Mouse (Mus musculus) testis, postnatal 10 days (tissue): ENCODE data around the gene Fam102b.

Experiments used
- DNase-seq: peaks from one replicate; pipeline ENCODE4 v3.0.0; 2021; ENCODE audit warnings: low spot score

The Fam102b gene

DNA sequence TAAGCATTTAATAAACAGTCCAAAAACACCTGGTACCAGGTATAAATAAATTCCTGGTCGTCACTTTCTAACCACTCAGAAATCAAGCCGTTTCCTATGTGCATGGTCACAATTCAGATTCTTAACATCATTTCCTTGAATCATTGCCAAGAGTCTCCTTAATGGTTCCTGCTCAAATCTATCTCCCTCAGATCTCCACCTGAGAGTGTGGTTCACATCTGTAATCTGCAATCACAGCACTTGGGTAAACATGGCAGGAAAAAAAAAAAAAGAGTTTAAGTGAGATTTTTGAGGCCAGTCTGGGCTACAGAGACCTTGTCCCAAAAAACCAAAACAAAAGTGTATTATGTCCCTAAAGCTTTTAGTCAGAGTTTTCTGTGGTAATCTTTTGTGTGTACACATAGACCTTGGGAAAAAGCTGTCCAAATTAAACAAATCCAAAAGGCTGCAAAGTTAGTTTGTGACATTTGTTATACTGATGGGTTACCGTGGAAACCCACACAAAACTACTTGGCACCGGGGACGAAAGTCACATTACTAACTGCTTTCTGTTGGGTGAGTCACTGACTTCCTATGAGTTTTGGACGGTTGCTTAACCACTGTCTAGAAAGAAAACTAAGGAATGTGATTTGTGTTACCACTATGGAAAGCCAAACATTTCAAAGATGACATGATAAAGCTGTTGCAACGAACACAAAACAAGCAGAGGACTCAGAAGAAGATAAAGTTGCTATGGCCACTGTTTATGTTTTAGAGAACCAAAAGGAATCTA is 16.7 kb downstream of the Fam102b start:
- no peak for DNase-seq

DNA sequence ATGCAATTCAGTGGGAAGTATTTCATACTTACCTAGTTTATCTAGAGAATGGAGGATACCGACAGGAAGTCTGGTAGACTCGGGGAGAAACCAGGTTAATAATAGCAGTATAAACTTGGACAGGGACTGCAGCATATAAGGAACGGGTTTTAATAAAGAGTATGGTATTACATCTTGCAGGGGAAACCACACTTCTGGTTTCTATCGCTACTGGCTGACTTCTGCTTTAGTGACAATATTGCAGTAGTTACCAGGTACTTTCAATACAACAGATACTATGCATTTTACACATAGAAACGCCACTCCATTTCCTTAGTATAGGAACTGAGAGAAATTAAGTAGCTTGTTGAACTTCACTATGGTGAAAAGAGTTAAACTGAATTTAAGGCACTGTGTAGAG is 19.2 kb downstream of the Fam102b start:
- DNase-seq = no peak

DNA sequence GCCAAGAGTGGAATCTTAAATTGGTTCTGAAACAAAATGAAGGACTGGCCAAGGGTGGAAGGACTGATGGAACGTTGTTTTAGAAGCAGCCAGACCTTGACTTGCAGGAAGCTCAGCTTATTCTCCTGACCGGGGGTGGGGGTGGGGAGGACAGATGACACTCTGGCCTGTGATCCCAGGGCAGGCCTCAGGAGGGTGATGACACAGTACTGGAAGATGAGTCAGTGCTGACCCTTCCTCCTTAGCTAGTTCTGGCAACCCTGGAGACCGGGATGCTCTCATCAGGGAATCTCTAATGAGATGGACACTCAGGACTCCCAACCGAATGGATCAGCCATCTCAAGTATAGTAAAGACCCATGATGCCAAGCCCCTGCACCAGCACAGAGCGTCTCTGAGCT is 21.6 kb downstream of the Fam102b start:
- no peak for DNase-seq

DNA sequence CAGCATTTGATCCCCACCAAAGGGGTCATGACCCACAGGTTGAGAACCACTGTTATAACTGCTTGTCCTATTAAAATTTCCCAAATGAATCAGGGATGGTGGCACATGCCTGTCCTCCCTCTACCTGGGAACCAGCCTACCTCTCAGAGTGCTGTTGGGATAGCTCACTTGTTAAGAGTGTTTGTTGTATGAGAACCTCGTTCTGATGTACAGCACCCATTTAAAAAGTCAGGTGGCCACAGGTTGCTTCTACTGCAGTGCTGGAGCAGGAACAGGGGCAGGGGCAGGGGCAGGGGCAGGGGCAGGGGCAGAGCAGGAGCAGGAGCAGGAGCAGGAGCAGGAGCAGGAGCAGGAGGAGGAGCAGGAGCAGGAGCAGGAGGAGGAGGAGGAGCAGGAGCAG is 28.2 kb downstream of the Fam102b start:
- DNase-seq = no peak

DNA sequence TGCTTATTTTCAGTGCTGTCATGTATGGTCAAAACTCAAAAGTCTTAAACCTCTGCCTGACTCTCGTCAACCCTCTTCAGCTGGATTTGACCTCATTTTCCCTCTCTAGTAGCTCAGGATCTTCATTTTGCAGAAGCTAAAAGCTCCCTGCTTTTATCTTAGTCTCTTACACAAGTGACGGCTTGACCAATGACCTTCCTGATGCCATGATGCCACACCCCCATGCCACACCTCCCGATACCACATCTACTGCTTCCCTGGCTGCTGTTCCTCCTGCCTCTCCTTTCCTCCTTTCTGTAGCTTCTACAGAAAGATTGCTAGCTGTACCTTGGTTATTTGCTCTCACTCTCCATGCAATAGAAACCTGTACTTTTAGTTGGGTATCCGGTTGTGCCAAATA is 29.6 kb downstream of the Fam102b start:
- DNase-seq = no peak

DNA sequence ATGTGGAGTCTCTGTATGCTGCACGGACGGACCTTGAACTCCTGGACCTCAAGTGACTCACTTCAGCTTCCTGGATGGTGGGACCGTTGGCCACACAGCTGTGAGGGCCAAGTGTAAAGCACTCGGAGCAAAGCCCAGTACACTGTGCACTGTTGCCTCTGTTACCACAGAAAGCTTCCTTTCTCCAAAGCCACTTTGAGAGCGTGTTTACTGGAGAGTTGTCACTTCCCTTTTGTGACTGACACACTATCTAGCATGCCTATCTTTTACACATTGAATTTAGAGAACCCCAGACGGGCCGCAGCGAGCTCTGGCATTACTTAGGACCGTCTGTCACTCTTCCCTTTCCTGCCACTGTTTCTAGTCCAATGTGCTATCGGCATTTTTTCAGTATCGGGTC is 30.1 kb downstream of the Fam102b start:
- DNase-seq = no peak

DNA sequence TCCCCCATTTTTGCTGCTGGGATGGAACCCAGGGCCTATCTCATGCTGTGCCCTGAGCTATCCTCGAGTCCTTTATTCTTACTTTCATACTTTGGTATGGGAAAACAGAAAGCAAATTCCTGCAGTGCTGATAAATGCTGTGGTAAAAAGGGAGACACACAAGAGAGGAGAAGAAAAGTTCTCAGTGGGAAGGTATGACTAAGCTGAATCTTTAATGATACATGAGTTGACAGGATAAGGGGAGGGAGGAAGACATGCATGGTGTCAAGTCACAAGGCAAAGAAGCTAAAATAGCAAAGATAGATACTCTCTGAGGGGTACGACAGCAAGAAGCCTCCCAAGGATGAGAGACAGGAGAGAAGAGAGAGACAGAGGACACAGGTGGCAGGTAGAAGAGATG is 32.0 kb downstream of the Fam102b start:
- DNase-seq = no peak

DNA sequence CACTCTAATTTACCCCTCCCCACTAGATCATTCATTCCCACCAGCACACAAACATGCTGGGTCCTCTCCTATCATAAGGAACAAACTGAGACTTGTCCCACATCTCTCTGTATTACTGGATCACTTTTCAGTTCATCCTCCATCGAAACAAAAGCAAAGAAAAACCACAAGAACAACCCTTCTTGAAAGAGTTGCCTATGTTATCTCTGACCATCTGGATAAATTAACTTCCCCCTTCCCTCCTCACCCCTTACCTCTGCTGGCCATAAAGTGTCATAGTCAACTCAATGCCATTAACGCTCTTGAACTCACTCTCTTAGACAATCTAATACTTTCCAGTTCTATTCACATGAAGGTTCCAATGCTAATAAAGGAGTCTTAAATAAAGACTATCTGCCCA is 32.9 kb downstream of the Fam102b start:
- DNase-seq = no peak

DNA sequence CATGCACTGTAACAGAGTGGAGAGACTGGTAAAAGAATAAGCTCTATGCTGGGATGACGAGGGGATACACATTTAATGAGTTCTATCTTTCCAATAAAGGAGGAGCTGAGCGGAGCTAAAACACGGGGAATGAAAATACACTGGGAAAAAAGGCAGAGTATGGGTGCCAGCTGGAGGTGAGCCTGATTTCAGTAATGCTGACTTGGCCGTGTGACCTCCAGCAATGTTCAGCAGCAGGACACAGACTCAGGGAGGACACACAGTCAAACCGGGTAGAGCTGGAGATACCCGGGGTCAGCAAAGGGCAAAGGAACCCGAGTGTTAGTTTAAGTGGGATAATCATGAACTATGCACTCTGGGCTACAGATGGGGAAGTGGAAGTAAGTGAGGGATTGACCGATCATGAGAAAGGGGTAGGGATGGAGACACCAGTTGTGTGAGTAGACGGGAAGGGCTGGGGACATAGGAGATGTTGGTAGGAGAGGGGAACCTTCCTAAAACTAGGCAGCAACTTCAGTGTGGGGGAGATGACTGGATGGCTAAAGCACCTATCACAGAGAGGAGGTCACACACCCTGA is 37.3 kb downstream of the Fam102b start:
- DNase-seq = no peak

DNA sequence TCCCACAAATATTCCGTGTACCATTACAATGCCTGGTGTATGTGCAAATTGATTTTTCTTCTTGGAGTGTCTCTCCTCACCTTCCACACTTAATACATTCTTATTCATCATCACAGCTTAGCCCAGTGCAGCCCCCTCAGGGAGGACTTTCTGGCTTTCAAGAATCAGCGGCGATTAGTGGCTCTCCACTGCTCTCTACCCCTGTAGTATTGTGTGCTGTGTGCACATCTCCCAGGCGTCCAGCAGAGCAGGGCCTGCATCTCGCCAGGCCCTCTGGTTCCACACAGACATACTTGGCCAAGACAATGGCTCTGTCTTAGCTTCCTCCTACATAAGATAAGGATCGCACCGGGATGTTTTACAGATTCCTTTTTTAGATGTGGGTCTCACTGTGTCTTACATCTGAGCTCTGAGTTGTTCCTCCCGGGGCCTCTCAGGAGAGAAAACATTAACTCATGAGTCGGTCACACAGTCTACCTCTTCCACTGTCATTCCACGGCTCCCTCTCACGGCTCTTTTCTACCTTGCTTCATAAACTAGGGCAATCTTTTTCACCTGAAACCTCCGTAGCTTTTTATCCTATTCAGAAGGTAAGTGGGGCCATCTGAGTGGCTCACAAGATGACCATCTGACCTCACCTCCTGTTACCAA is 40.3 kb downstream of the Fam102b start:
- DNase-seq = no peak

DNA sequence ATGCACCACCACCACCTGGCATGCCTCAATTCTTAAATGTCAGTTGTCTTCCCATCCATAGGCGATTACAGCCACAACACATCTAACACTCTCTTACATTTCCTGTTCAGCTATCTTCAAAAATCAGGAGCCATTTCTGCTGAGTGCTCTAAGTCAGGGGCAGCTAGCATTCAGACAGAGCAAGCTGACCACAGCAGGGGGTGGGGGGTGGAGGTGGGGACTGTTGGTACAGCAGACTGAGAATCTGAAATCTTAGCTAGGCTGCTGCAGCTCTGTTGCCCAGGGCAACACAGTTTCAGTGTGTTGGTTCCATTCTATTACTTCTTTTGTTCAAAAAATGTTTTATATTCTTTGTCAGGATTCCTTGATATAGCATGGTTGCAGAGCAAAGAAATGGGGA is 40.9 kb downstream of the Fam102b start:
- no peak for DNase-seq

DNA sequence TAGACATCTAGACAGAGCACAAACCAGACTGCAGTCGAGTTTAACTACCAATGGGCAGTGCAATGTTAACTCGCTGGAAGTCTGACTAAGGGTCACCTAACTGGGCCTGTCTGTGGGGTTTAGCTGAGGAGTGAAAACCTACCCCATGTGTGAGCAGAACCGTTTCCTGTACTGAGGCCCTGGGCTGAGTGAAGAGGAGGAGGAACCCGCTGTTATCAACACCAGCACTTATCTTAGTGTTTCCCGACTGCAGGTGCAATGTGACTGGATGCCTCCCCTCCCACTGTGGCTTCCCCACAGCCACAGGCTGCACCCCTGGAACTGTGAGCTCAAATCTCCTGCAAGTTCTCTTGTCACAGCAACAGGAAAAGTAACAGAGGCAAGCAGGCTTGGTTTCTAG is 43.4 kb downstream of the Fam102b start:
- no peak for DNase-seq

DNA sequence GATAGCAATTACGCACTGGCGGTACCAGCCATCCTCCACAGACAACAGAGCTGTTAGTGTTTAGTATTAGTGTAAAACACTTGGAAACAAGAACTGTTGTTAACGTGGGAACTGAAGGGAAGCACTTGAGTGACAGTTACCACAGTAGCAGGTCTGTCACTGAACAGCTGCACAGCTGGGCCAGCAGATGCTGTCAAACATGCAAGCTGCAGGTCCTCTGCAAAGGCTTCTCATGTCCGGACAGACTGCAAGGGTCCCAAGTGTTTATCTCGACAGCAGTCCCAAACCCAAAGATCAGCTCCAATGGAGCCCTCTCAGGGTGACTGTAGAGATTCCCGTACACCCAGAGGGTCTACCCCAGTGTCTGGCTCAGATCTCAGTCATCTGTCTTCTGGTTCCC is 45.5 kb downstream of the Fam102b start:
- DNase-seq = no peak

DNA sequence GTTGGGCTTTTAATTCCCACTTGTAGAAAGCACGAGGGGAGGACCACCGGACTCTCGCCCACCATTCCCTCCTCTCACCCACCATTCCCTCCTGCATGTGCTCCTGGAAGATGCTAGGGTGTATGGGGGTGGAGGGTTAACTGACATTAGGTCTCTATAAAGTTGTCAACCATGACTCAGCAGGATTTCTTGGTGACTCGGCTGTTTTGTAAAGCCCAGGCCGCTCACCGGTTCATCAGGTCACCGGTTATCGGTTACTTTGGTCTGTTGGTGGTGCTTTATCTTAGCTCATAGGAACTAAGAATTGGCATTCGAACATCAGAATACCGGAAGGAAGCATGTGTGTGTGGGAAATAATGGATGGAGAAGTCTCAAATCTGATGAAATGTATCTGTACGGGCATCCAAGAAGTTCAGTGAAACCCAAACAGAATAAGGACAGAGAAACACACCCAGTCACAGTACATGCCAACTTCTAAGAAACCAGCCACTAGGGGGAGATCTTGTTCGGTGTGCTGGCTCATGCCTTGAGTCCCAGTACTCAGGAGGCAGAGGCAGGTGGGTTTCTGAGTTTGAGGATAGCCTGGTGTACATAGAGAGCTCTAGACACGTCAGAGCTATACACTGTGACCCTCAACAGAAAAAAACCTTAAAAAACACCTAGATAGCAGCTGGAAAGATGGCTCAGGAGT is 49.9 kb downstream of the Fam102b start:
- no peak for DNase-seq

DNA sequence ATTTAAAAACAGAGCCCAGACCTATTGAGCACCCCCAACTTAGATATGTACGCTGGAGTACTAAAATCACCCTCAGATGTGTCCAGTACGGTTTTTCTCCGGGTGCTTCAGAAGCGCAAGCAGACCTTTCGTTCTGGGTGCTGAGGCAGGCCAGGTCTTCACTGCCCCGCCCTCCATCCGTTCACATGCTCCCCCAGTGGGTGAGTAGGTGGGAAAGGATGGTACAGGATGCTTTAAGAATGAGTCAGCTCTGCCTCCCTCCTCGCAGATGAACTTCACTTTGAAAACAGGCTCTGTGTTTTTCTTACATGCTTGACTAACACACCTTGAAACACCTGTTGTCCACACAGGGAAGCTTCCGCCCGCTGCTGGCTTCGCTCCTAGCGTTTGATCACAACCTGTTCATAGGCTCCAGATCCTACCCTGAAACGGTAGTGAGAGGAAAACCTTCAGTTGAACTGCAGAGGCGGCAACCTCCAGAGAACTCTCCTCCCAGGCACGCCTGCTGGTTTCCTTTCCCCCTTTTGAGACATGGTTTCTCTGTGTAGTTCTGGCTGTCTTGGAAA is 52.4 kb downstream of the Fam102b start:
- DNase-seq = no peak

DNA sequence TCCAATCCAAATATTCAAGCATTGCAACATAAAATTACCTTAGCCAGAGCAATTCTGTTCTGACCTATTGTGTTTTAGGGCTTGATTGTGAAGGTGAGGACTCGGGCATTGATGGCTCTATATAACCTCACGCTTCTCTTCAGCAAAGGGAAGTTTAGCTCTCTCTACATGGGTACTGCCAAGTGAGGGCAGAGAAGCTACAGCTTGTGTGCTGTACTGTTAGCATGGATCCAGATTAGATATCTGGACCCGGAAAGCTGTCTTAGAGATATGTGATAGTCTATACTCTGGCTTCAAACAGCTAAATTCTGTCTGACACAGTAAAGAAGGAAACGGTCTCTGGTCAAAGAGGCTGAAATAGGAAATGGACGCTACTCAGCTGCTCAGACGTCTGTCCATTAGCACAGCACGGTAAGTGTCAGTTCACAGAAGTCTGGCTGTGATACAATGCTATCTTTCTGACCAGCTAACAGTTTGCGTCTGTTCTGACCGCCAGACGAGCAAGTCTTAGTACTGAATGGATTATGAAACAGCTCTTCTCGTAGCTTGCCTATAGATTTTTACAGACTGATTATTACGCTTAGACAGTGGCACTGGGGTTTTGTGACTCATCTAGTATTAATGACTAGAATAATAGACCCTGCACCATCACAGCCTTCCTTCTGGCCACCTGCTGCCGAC is 53.3 kb downstream of the Fam102b start:
- no peak for DNase-seq

DNA sequence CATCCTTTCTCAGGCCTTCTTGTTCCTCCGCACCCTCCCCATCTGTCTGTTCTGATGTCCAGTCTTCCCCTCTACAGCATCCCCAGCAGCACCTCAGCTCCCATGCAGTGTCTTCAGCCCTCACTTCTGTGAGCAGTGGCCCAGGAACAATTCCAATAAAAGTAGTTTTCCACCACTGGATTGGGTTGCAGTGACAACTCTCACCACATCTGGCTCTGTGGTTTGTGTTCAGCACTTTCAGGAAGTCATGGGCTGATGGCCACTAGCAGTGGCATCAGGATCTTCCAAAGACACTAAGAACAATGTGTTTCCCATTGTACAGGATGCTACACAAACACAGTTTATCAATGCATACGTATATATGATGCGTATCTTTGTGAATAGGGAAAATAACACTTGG is 61.4 kb downstream of the Fam102b start:
- peak; percentile 26 for DNase-seq

DNA sequence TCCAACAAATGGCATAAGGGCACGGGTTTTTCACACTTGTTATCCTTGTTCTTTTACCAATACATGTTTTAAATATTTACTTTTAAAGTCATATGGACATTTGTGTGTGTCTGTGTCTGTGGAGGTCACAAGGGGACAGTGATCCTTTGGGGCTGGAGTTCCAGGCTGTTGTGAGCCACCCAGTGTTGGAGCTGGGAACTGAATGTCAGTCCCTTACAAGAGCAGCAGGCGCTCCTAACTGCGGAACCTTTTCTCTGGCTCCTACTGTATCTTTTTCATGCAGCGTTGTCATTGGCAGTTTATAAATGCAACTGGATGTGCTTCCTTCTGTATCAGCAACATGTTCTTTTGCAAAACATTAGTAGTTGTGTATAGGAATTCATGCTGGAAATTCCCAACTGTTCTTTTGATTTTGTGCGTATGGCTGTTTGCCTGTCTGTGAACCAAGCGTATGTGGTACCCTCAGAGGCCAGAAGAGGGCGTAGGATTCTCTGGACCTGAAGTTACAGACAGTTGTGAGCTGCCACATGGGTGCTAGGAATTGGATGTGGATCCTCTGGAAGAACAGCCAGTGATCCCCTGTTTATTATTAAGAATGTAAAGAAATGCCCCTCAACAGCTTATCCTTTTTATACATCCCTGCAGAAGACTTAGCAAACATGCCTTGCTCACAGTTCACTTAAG is 62.9 kb downstream of the Fam102b start:
- DNase-seq = peak; percentile 50

DNA sequence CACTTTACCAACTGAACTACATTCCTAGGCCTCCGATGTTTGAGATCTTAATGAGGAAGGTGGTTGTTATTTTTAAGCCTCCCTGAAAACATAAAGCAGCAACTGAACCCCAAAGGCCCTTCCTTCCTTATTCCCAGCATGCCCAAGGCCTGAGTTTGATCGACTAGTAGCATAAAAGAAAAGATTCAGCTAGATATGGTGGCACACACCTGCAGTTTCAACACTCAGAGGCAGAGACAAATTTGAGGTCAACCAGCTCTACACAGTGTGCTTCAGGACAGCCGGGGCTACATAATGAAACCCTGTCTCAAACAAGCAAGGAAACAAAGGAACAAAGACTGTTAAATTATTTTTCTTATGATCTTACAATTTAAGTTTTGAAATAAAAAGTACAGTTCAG is 63.6 kb downstream of the Fam102b start:
- peak; percentile 19 for DNase-seq

DNA sequence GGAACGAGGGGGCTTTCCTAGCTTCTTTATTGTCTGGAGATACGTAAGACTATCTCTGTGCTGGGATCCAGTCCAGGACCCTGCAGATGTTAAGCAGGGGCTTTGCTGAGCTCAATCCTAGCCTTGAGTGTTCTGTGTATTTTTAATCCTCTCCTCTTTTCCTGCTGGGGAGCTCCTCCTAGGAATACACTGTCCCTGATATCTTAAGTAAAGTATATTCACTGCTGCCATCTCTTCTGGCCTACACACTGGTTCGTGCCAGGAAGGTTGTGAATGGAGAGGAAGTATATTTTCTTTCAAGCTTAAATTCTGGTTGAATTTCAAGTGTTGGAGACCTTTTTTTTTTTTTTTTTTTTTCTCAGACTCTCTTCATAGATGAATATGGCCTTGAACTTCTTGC is 64.1 kb downstream of the Fam102b start:
- no peak for DNase-seq

DNA sequence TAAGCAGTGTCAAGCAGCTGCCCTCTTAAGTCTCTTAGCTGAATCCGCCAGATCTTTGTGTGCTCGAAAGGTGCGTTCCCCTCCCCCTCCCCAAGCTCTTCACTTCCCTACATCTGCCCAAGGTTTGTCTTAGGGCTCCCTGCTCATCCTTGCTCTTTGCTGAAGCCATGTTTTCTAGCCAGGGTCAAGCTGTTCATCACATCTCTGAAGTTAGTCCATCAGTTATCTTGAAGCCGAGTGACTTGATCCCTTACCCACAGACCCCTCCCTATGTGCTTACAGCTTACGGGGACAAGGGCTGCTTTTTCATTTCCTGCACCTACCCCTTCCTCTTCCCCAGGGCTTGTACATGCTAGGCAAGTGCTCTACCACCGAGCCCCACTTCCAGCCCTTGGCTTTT is 65.8 kb downstream of the Fam102b start:
- DNase-seq = peak; percentile 23

DNA sequence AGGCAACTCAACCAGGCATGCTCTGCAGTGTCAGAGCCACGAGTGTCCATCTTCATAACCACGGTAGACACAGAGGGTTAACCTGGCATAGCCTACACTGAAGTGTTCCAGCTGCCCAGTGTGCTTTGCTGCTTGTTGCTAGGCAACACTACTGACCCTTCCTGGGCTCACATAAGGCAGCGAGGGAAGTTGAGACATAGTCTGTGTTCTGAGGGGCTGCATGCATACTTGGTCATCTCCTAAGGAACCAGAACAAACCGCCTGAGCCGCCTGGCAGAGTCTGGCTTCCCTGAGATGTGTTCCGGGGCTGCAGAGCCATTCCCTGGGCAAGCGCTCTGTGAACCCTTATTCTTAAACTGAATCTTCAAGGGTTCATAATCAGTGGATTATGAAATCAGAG is 66.2 kb downstream of the Fam102b start:
- DNase-seq = peak; percentile 34
